Mouse (Mus musculus): ENCODE measurements at regions not wholly inside any gene's neighbourhood (a gene's known extent, or its start where the extent isn't known, plus 50 kb on each side); places are given as distances from the start of the nearest gene placed in this dataset.
"Not testable (repeated sequence)": the region's sequence is repeated elsewhere in the genome, so short reads cannot be mapped to it uniquely, and the experiment has no call there.

- TF ChIP-seq CTCF, EP300 (IDR thresholded peaks at IDR 0.05): not testable (repeated sequence)
Observed at GRCm38 (mm10) chr1:22984276-22984675, 117.8 kb downstream of the 4933415F23Rik start.
